Mouse (Mus musculus) olfactory bulb, adult 2 months (tissue): ENCODE results near the gene Lhfp.
"Not testable (repeated sequence)": the region's sequence is repeated elsewhere in the genome, so short reads cannot be mapped to it uniquely, and the experiment has no call there.

ENCODE experiments used
- CTCF ChIP-seq: fragments of 200-500 bp; IDR thresholded peaks from 2 replicates; pipeline ENCODE4 v1.5.1; 2012; ENCODE audit warnings: low read depth, mild to moderate bottlenecking, low read length, moderate library complexity; ENCODE audit not compliant: insufficient read depth
- POLR2A ChIP-seq: fragments of 200-500 bp; IDR thresholded peaks from 2 replicates; pipeline ENCODE4 v1.6.1; 2012; ENCODE audit warnings: mild to moderate bottlenecking, low read depth, low read length, moderate library complexity; ENCODE audit not compliant: insufficient read depth

DNA sequence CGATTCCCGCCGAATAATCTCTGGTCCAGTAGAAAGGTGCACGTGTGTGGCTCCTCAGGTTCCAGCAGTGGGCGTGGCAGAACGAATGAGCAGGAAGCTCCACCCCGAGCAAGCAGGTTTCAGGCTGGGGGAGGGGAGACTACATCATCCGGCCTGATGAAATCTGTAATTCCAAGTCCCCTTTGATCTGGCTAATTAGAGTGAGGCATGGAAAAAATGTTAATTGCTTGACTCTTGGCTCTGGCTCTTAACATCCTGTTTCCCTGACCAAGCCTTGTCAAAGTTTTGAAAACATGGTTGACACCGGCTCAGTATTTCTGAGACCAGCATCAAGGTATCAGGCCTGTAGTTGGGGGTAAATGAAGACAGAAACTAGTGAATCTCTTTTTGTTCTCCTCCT, 77.4 kb downstream of the Lhfp start:
- TF ChIP-seq CTCF, POLR2A: not testable (repeated sequence)
